Mouse (Mus musculus): ENCODE data around the gene Erh. TPM values are rescaled to one million over a fixed set of nuclear protein-coding genes. Genes with fewer than 3 reads are reported as not detected.

Gene Erh
- polyA plus RNA-seq, 1 experiment = 92.0 TPM

- peaks cover 5% of the 10 kb centered on the region; the same call in 1 of the 2 replicates for H3K4me1 ChIP-seq (ENCODE audit: control insufficient read depth, insufficient read depth, low read length)
- WGBS = 95% methylated on average over 3 of the region's 3 CpGs
- no peak overlapping the region for H3K4me3 ChIP-seq (replicated peaks; ENCODE audit: insufficient read depth, low read depth, low read length)
- DNase-seq = no peak
- H3K27me3 ChIP-seq (ENCODE audit: control insufficient read depth, insufficient read depth, low read length) = no peaks in the 10 kb centered on the region
- no peak for TF ChIP-seq POLR2A (IDR thresholded peaks at IDR 0.05; ENCODE audit: borderline replicate concordance, insufficient read depth, low read length)
- TF ChIP-seq CTCF (IDR thresholded peaks at IDR 0.05; ENCODE audit: borderline replicate concordance, insufficient read depth, low read depth, low read length) = no peak
- no peak overlapping the region for H3K27ac ChIP-seq (ENCODE audit: insufficient read depth, low read length)
Observed at GRCm38 (mm10) chr12:80683554-80683953, 39.4 kb upstream of the Erh start.

- H3K27ac ChIP-seq (ENCODE audit: insufficient read depth, low read length) = no peak overlapping the region
- no peak overlapping the region for H3K4me3 ChIP-seq (replicated peaks; ENCODE audit: insufficient read depth, low read depth, low read length)
- 96% methylated on average over 1 of the region's 1 CpGs for WGBS
- peak; percentile 29 to 40 for DNase-seq
- H3K4me1 ChIP-seq (ENCODE audit: control insufficient read depth, insufficient read depth, low read length) = no peaks in the 10 kb centered on the region
- H3K27me3 ChIP-seq (ENCODE audit: control insufficient read depth, insufficient read depth, low read length) = no peaks in the 10 kb centered on the region
- TF ChIP-seq POLR2A (IDR thresholded peaks at IDR 0.05; ENCODE audit: borderline replicate concordance, insufficient read depth, low read length) (no peak), CTCF (IDR thresholded peaks at IDR 0.05; ENCODE audit: borderline replicate concordance, insufficient read depth, low read depth, low read length) (peak; percentile 61)
Observed at GRCm38 (mm10) chr12:80681340-80681739, 37.2 kb upstream of the Erh start.

GRCm38 (mm10) chr12:80673170-80673569, 29.0 kb upstream of the Erh start:
- no peak overlapping the region for H3K27ac ChIP-seq (ENCODE audit: insufficient read depth, low read length)
- no peaks in the 10 kb centered on the region for H3K4me1 ChIP-seq (ENCODE audit: control insufficient read depth, insufficient read depth, low read length)
- no peak for TF ChIP-seq POLR2A (IDR thresholded peaks at IDR 0.05; ENCODE audit: borderline replicate concordance, insufficient read depth, low read length)
- TF ChIP-seq CTCF (IDR thresholded peaks at IDR 0.05; ENCODE audit: borderline replicate concordance, insufficient read depth, low read depth, low read length) = peak; percentile 71
- 2% methylated on average over 3 of the region's 3 CpGs for WGBS
- H3K4me3 ChIP-seq (replicated peaks; ENCODE audit: insufficient read depth, low read depth, low read length) = no peak overlapping the region
- H3K27me3 ChIP-seq (ENCODE audit: control insufficient read depth, insufficient read depth, low read length) = no peaks in the 10 kb centered on the region; the same call in 1 of the 2 replicates
- DNase-seq = peak; percentile 47 to 61

- DNase-seq = no peak
- 86% methylated on average over 2 of the region's 2 CpGs for WGBS
Observed at GRCm38 (mm10) chr12:80668391-80668790, 24.2 kb upstream of the Erh start.

GRCm38 (mm10) chr12:80663935-80664334, 19.8 kb upstream of the Erh start:
- Histone ChIP-seq H3K27ac (ENCODE audit: insufficient read depth, low read length) (no peak overlapping the region), H3K4me3 (replicated peaks; ENCODE audit: insufficient read depth, low read depth, low read length) (no peak overlapping the region), H3K27me3 (ENCODE audit: control insufficient read depth, insufficient read depth, low read length) (no peaks in the 10 kb centered on the region), H3K4me1 (ENCODE audit: control insufficient read depth, insufficient read depth, low read length) (peaks cover 4% of the 10 kb centered on the region; the same call in 1 of the 2 replicates)
- TF ChIP-seq POLR2A (IDR thresholded peaks at IDR 0.05; ENCODE audit: borderline replicate concordance, insufficient read depth, low read length) (no peak), CTCF (IDR thresholded peaks at IDR 0.05; ENCODE audit: borderline replicate concordance, insufficient read depth, low read depth, low read length) (no peak)
- DNase-seq = no peak
- WGBS = 86% methylated on average over 2 of the region's 2 CpGs

More at GRCm38 (mm10) chr12:80668391-80668790, 24.2 kb upstream of the Erh start:
- Histone ChIP-seq H3K27me3 (ENCODE audit: control insufficient read depth, insufficient read depth, low read length) (no peaks in the 10 kb centered on the region), H3K4me3 (replicated peaks; ENCODE audit: insufficient read depth, low read depth, low read length) (no peak overlapping the region), H3K27ac (ENCODE audit: insufficient read depth, low read length) (no peak overlapping the region), H3K4me1 (ENCODE audit: control insufficient read depth, insufficient read depth, low read length) (peaks cover 4% of the 10 kb centered on the region; the same call in 1 of the 2 replicates)
- TF ChIP-seq CTCF (IDR thresholded peaks at IDR 0.05; ENCODE audit: borderline replicate concordance, insufficient read depth, low read depth, low read length) (no peak), POLR2A (IDR thresholded peaks at IDR 0.05; ENCODE audit: borderline replicate concordance, insufficient read depth, low read length) (no peak)

- no peak for TF ChIP-seq CTCF (IDR thresholded peaks at IDR 0.05; ENCODE audit: borderline replicate concordance, insufficient read depth, low read depth, low read length)
- no peak for TF ChIP-seq POLR2A (IDR thresholded peaks at IDR 0.05; ENCODE audit: borderline replicate concordance, insufficient read depth, low read length)
- 89% methylated on average over 10 of the region's 10 CpGs for WGBS
Observed at GRCm38 (mm10) chr12:80662322-80662721, 18.2 kb upstream of the Erh start.

GRCm38 (mm10) chr12:80658661-80659060, 14.5 kb upstream of the Erh start:
- no peak overlapping the region for H3K27ac ChIP-seq (ENCODE audit: insufficient read depth, low read length)

More at GRCm38 (mm10) chr12:80662322-80662721, 18.2 kb upstream of the Erh start:
- Histone ChIP-seq H3K27me3 (ENCODE audit: control insufficient read depth, insufficient read depth, low read length) (no peaks in the 10 kb centered on the region), H3K4me1 (ENCODE audit: control insufficient read depth, insufficient read depth, low read length) (peaks cover 4% of the 10 kb centered on the region; the same call in 1 of the 2 replicates), H3K4me3 (replicated peaks; ENCODE audit: insufficient read depth, low read depth, low read length) (no peak overlapping the region), H3K27ac (ENCODE audit: insufficient read depth, low read length) (no peak overlapping the region)
- no peak for DNase-seq

GRCm38 (mm10) chr12:80654659-80655025, 10.5 kb upstream of the Erh start:
- Histone ChIP-seq H3K27ac (ENCODE audit: insufficient read depth, low read length) (no peak overlapping the region), H3K27me3 (ENCODE audit: control insufficient read depth, insufficient read depth, low read length) (no peaks in the 10 kb centered on the region), H3K4me1 (ENCODE audit: control insufficient read depth, insufficient read depth, low read length) (peaks cover 14% of the 10 kb centered on the region), H3K4me3 (replicated peaks; ENCODE audit: insufficient read depth, low read depth, low read length) (no peak overlapping the region)
- TF ChIP-seq CTCF (IDR thresholded peaks at IDR 0.05; ENCODE audit: borderline replicate concordance, insufficient read depth, low read depth, low read length) (no peak), POLR2A (IDR thresholded peaks at IDR 0.05; ENCODE audit: borderline replicate concordance, insufficient read depth, low read length) (no peak)
- WGBS = 58% methylated on average over 3 of the region's 3 CpGs
- DNase-seq = no peak

More at GRCm38 (mm10) chr12:80658661-80659060, 14.5 kb upstream of the Erh start:
- WGBS = 41% methylated on average over 6 of the region's 6 CpGs
- no peak for TF ChIP-seq CTCF (IDR thresholded peaks at IDR 0.05; ENCODE audit: borderline replicate concordance, insufficient read depth, low read depth, low read length)
- TF ChIP-seq POLR2A (IDR thresholded peaks at IDR 0.05; ENCODE audit: borderline replicate concordance, insufficient read depth, low read length) = no peak
- no peak for DNase-seq
- Histone ChIP-seq H3K27me3 (ENCODE audit: control insufficient read depth, insufficient read depth, low read length) (no peaks in the 10 kb centered on the region), H3K4me1 (ENCODE audit: control insufficient read depth, insufficient read depth, low read length) (peaks cover 11% of the 10 kb centered on the region), H3K4me3 (replicated peaks; ENCODE audit: insufficient read depth, low read depth, low read length) (no peak overlapping the region)
